Mouse (Mus musculus): ENCODE data around the gene Pex26. TPM values are rescaled to one million over a fixed set of nuclear protein-coding genes. Genes with fewer than 3 reads are reported as not detected.

The Pex26 gene
- polyA plus RNA-seq, 1 experiment: 21.0 TPM

DNA sequence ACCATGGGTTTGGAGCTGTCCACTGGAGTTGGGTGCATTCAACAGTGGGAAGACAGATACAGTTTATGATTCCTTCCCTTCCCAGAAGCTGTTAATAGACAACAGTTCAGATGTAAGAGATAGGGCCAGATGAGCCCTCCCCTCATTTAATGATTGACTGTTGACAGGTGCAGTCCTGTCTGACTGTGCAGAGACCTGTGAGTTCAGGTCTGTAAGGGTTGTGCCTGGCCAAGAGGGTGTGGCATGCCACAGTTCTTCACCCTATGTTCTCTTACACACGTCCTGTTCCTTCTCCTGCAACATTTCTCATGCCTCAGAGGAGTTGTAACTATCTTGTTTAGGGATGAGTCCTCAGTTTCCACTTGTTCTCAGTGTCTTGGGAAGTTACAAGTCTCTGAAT lies 49.2 kb downstream of the Pex26 start:
- no peak for DNase-seq
- H3K36me3 ChIP-seq (ENCODE audit: control insufficient read depth, insufficient read depth, low read length): no peaks in the 10 kb centered on the region
- no peak for TF ChIP-seq CTCF (conservative IDR thresholded peaks at IDR 0.05; ENCODE audit: insufficient read depth, insufficient read length, low read depth, low read length)
- no peak for TF ChIP-seq POLR2A (IDR thresholded peaks at IDR 0.05; ENCODE audit: low read depth, low read length)
- no peaks in the 10 kb centered on the region for H3K4me1 ChIP-seq (ENCODE audit: control insufficient read depth, insufficient read depth, low read length)
- 40% methylated on average over 1 of the region's 1 CpGs for WGBS
- no peak overlapping the region for H3K4me3 ChIP-seq (ENCODE audit: insufficient read depth, low read depth, low read length)
- no peaks in the 10 kb centered on the region for H3K27me3 ChIP-seq (replicated peaks; ENCODE audit: control insufficient read depth, insufficient read depth, low read length)
- no peak overlapping the region for H3K27ac ChIP-seq (ENCODE audit: insufficient read depth, low read depth, low read length)

DNA sequence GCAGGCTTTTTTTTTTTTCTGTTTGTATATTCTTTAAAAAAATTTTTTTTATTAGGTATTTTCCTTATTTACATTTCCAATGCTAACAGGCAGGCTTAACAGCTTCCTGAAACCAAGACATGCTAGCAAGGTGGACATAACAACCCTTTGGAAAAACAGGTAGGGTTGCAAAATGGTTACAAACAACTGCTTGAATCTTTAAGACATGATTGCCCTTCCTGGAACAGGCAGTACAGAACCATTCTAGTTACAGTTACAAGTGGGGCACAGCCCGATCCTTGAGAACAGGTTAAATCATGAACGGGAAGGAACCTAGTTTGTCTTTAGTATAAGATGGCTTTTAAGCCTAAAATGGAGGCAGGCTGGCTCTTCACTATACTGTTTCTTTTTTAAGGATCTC lies 52.9 kb downstream of the Pex26 start:
- WGBS: 90% methylated on average over 2 of the region's 2 CpGs

DNA sequence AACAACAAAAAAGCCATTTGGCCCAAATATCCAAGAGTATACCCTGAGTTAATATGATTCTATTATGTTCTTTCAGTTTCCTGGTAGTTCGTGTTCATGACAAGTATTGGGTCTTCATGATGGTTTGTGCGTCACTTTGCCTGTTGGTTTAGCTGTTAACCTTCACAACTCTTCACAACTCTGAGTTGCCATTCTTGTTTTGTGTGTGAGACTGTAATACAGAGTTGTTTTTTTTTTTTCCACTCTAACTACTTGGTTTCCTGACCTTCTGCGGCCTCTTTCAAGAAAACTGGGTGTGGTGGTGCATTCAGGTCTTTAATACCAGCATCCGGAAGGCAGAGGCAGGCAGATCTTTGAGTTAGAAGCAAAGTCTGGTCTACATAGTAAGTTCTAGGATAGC lies 54.7 kb downstream of the Pex26 start:
- Histone ChIP-seq H3K27ac (ENCODE audit: insufficient read depth, low read depth, low read length) (no peak overlapping the region), H3K4me1 (ENCODE audit: control insufficient read depth, insufficient read depth, low read length) (0 out of 2 replicates have a peak, but pooled peaks cover 4% of the 10 kb centered on the region), H3K36me3 (ENCODE audit: control insufficient read depth, insufficient read depth, low read length) (no peaks in the 10 kb centered on the region), H3K4me3 (ENCODE audit: insufficient read depth, low read depth, low read length) (no peak overlapping the region), H3K27me3 (replicated peaks; ENCODE audit: control insufficient read depth, insufficient read depth, low read length) (no peaks in the 10 kb centered on the region)
- no peak for TF ChIP-seq POLR2A (IDR thresholded peaks at IDR 0.05; ENCODE audit: low read depth, low read length)
- no peak for TF ChIP-seq CTCF (conservative IDR thresholded peaks at IDR 0.05; ENCODE audit: insufficient read depth, insufficient read length, low read depth, low read length)
- no peak for DNase-seq
- WGBS: 95% methylated on average over 4 of the region's 4 CpGs

More for the DNA sequence above, 52.9 kb downstream of the Pex26 start:
- no peak for DNase-seq
- Histone ChIP-seq H3K27me3 (replicated peaks; ENCODE audit: control insufficient read depth, insufficient read depth, low read length) (no peaks in the 10 kb centered on the region), H3K27ac (ENCODE audit: insufficient read depth, low read depth, low read length) (no peak overlapping the region), H3K36me3 (ENCODE audit: control insufficient read depth, insufficient read depth, low read length) (no peaks in the 10 kb centered on the region), H3K4me3 (ENCODE audit: insufficient read depth, low read depth, low read length) (no peak overlapping the region), H3K4me1 (ENCODE audit: control insufficient read depth, insufficient read depth, low read length) (no peaks in the 10 kb centered on the region)
- TF ChIP-seq CTCF (conservative IDR thresholded peaks at IDR 0.05; ENCODE audit: insufficient read depth, insufficient read length, low read depth, low read length) (no peak), POLR2A (IDR thresholded peaks at IDR 0.05; ENCODE audit: low read depth, low read length) (no peak)

DNA sequence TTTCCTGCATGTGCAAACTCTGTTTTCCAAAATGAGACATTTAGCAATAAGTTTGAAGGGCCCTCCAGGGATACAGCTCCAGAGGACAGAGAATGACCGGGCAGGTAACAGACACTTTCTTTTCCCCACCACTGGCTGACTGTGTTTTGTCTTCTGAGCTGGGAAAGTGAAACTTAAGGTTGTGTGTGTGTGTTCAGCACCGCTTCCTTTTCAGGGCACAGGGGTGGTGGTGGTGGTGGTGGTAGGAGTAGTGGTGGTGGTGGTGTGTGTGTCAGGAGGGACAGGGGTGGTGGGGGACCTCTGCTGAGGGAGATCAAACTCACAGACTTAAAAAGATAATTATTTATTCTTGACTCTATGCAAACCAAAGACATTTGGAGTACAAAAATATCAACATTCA lies 58.3 kb downstream of the Pex26 start:
- WGBS: 86% methylated on average over 2 of the region's 2 CpGs
- H3K4me3 ChIP-seq (ENCODE audit: insufficient read depth, low read depth, low read length): no peak overlapping the region
- TF ChIP-seq POLR2A (IDR thresholded peaks at IDR 0.05; ENCODE audit: low read depth, low read length): no peak
- TF ChIP-seq CTCF (conservative IDR thresholded peaks at IDR 0.05; ENCODE audit: insufficient read depth, insufficient read length, low read depth, low read length): no peak
- H3K27ac ChIP-seq (ENCODE audit: insufficient read depth, low read depth, low read length): no peak overlapping the region
- H3K36me3 ChIP-seq (ENCODE audit: control insufficient read depth, insufficient read depth, low read length): no peaks in the 10 kb centered on the region
- H3K4me1 ChIP-seq (ENCODE audit: control insufficient read depth, insufficient read depth, low read length): 0 out of 2 replicates have a peak, but pooled peaks cover 4% of the 10 kb centered on the region
- no peak for DNase-seq
- H3K27me3 ChIP-seq (replicated peaks; ENCODE audit: control insufficient read depth, insufficient read depth, low read length): no peaks in the 10 kb centered on the region

DNA sequence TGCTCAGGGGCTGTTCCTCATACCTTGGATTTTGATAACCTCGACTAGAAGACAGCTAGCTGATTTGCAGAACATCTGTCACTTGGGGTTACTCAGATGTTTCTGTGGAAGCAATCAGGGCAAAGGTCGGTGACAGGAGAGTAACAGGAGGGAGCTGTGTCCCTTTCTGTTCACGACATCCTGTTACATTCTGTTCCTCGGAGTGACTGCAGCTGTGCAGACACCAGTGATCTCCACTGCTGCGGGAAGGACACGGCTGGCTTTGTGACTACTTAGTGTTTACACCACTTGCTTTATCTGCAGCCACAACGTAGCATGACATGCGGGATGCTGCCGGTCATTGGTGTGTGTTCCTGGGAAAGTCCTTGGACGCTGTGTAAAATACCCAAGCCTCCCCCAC lies 59.7 kb downstream of the Pex26 start:
- DNase-seq: no peak
- WGBS: 40% methylated on average over 10 of the region's 10 CpGs
- Histone ChIP-seq H3K4me1 (ENCODE audit: control insufficient read depth, insufficient read depth, low read length) (0 out of 2 replicates have a peak, but pooled peaks cover 4% of the 10 kb centered on the region), H3K27ac (ENCODE audit: insufficient read depth, low read depth, low read length) (no peak overlapping the region), H3K27me3 (replicated peaks; ENCODE audit: control insufficient read depth, insufficient read depth, low read length) (no peaks in the 10 kb centered on the region), H3K4me3 (ENCODE audit: insufficient read depth, low read depth, low read length) (no peak overlapping the region), H3K36me3 (ENCODE audit: control insufficient read depth, insufficient read depth, low read length) (no peaks in the 10 kb centered on the region)
- TF ChIP-seq CTCF (conservative IDR thresholded peaks at IDR 0.05; ENCODE audit: insufficient read depth, insufficient read length, low read depth, low read length) (no peak), POLR2A (IDR thresholded peaks at IDR 0.05; ENCODE audit: low read depth, low read length) (no peak)

DNA sequence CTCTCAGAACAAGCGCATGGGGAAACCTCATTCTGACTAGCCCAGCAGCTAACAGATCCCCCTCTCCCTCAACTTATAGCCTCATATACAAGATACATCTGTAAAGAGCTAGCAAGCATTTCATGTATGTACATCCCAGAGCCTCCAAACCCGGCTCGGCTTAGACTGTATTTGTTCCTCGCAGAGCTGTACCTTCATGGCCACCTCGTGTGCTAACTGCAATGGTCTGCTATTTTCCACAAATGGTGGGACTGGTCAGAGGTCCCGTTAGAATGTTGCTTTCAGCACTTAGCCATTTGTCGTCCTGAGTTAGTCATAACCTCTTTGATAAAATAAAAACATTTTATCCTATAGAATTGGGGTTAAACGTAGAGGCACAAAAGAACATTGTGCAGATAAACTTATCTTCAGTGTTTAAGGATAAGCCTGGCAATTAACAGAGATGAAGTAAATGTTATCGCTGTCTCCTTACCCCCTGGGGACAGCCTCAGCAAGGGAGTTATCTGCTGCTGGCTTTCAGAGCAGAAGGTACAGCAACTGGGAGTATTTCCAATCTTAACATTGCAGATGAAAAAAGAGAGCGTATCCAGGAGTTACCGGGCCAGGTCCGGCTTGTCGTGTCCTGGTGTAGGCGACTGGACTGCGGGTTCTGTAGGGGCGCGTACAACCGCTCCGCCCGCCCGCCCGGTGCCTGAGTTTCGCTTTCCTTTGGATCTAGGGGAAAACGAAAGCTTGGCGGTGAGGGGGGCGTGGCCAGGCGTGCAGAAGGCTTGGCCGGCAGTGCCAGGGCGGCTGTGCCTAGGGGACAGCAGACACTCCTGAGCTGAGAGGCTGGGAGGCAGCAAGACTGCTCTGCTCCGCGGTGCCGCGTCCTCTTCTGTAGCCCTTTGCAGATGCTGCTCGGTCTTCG lies 61.9 kb downstream of the Pex26 start, which contains the start of gene Usp18:
Gene Usp18 (plus strand): TSS at position 780 of the 910 bp plus-strand sequence.
- DNase-seq: peak; percentile 96
- TF ChIP-seq CTCF (conservative IDR thresholded peaks at IDR 0.05; ENCODE audit: insufficient read depth, insufficient read length, low read depth, low read length) (0 out of 2 replicates have a peak, but pooled peaks have one; percentile 4), POLR2A (IDR thresholded peaks at IDR 0.05; ENCODE audit: low read depth, low read length) (no peak)
- H3K27ac ChIP-seq (ENCODE audit: insufficient read depth, low read depth, low read length): peak within 1 kb of the TSS; percentile 66
- H3K27me3 ChIP-seq (replicated peaks; ENCODE audit: control insufficient read depth, insufficient read depth, low read length): no peaks in the 10 kb centered on the region
- H3K36me3 ChIP-seq (ENCODE audit: control insufficient read depth, insufficient read depth, low read length): no peaks in the 10 kb centered on the region
- H3K4me3 ChIP-seq (ENCODE audit: insufficient read depth, low read depth, low read length): peak within 1 kb of the TSS; percentile 55
- 6% methylated on average over 35 of the region's 35 CpGs for WGBS
- 0 out of 2 replicates have a peak, but pooled peaks cover 4% of the 10 kb centered on the region for H3K4me1 ChIP-seq (ENCODE audit: control insufficient read depth, insufficient read depth, low read length)

DNA sequence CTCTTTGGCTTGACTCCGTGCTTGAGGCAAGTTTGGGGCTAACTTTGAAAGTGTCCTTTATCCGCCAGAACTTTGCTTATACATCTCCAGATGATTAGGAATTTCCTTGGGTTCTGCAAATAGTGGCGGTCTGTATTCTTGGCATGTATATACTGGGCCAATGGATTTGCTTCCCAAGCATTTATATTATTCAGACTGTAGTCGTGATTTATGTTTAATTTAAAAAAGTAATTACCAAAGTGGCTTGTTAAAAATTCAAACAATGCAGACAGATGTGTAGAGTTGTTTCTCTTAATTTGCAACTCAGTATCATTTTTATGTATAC lies 62.5 kb downstream of the Pex26 start:
- WGBS: 14% methylated on average over 4 of the region's 4 CpGs
- H3K27ac ChIP-seq (ENCODE audit: insufficient read depth, low read depth, low read length): no peak overlapping the region
- no peak for DNase-seq
- H3K4me3 ChIP-seq (ENCODE audit: insufficient read depth, low read depth, low read length): peak overlapping the region; percentile 55
- no peaks in the 10 kb centered on the region for H3K27me3 ChIP-seq (replicated peaks; ENCODE audit: control insufficient read depth, insufficient read depth, low read length)
- TF ChIP-seq CTCF (conservative IDR thresholded peaks at IDR 0.05; ENCODE audit: insufficient read depth, insufficient read length, low read depth, low read length) (no peak), POLR2A (IDR thresholded peaks at IDR 0.05; ENCODE audit: low read depth, low read length) (no peak)
- no peaks in the 10 kb centered on the region for H3K36me3 ChIP-seq (ENCODE audit: control insufficient read depth, insufficient read depth, low read length)
- peaks cover 9% of the 10 kb centered on the region; the same call in 1 of the 2 replicates for H3K4me1 ChIP-seq (ENCODE audit: control insufficient read depth, insufficient read depth, low read length)

Other genes with a start within 250 kb of the Pex26 start
- gene Mical3, start 52.7 kb upstream of the Pex26 start, polyA plus RNA-seq (2012; rRNA removed): 16.1 and 17.5 TPM in 2 replicates
- 0.94 and 2.5 TPM in 2 replicates for gene Tuba8, start 27.0 kb downstream of the Pex26 start, polyA plus RNA-seq (2012; rRNA removed)
- gene Usp18, start 62.2 kb downstream of the Pex26 start, polyA plus RNA-seq (2012; rRNA removed): 5.9 and 9.7 TPM in 2 replicates
- gene Slc6a13, start 116.6 kb downstream of the Pex26 start, polyA plus RNA-seq (2012; rRNA removed): 95.6 and 117 TPM in 2 replicates
- gene Slc6a12, start 159.4 kb downstream of the Pex26 start, polyA plus RNA-seq (2012; rRNA removed): 6.5 and 8.2 TPM in 2 replicates